Mouse (Mus musculus): ENCODE measurements around the gene Olfr963. TPM values are rescaled to one million over a fixed set of nuclear protein-coding genes. Genes with fewer than 3 reads are reported as not detected.

Olfr963 gene
- polyA plus RNA-seq, 1 experiment from 2014 or later: not detected

GRCm38 (mm10) chr9:39644785-39645184 is 22.2 kb upstream of the Olfr963 start, which contains the start of gene Olfr961:
Olfr961 (plus strand) TSS chr9:39645085.
- no peak within 1 kb of the TSS for H3K4me3 ChIP-seq (ENCODE audit: low read depth, low read length)
- no peak for ATAC-seq (ENCODE audit: low FRiP score, low TSS enrichment)
- DNase-seq (ENCODE audit: low spot score): no peak
- no peaks in the 10 kb centered on the region for H3K4me1 ChIP-seq (replicated peaks; ENCODE audit: control insufficient read depth, insufficient read depth)
- H3K9me3 ChIP-seq (ENCODE audit: control insufficient read depth, low read length): no peaks in the 10 kb centered on the region
- no peaks in the 10 kb centered on the region for H3K27me3 ChIP-seq (ENCODE audit: control insufficient read depth, insufficient read depth, low read length)
- no peaks in the 10 kb centered on the region for H3K36me3 ChIP-seq (ENCODE audit: control insufficient read depth, insufficient read depth, low read length)
- TF ChIP-seq EP300 (optimal IDR thresholded peaks at IDR 0.05) (no peak), CTCF (IDR thresholded peaks at IDR 0.05; ENCODE audit: low read depth) (no peak)
- H3K27ac ChIP-seq (replicated peaks): no peak within 1 kb of the TSS
- no peak within 1 kb of the TSS for H3K9ac ChIP-seq (ENCODE audit: low read length)
- no peak within 1 kb of the TSS for H3K4me2 ChIP-seq (replicated peaks; ENCODE audit: low read depth)

- ATAC-seq (ENCODE audit: low FRiP score, low TSS enrichment): no peak
- Histone ChIP-seq H3K27ac (replicated peaks) (no peak overlapping the region), H3K27me3 (ENCODE audit: control insufficient read depth, insufficient read depth, low read length) (no peaks in the 10 kb centered on the region), H3K36me3 (ENCODE audit: control insufficient read depth, insufficient read depth, low read length) (no peaks in the 10 kb centered on the region), H3K4me3 (ENCODE audit: low read depth, low read length) (no peak overlapping the region), H3K9me3 (ENCODE audit: control insufficient read depth, low read length) (no peaks in the 10 kb centered on the region), H3K4me2 (replicated peaks; ENCODE audit: low read depth) (no peak overlapping the region), H3K9ac (ENCODE audit: low read length) (no peak overlapping the region), H3K4me1 (replicated peaks; ENCODE audit: control insufficient read depth, insufficient read depth) (no peaks in the 10 kb centered on the region)
- 83% methylated on average over 4 of the region's 4 CpGs for WGBS
- no peak for DNase-seq (ENCODE audit: low spot score)
- TF ChIP-seq CTCF (IDR thresholded peaks at IDR 0.05; ENCODE audit: low read depth) (no peak), EP300 (optimal IDR thresholded peaks at IDR 0.05) (no peak)
Measured at GRCm38 (mm10) chr9:39647382-39647781, 19.6 kb upstream of the Olfr963 start.

- no peaks in the 10 kb centered on the region for H3K9me3 ChIP-seq (ENCODE audit: control insufficient read depth, low read length)
- H3K4me1 ChIP-seq (replicated peaks; ENCODE audit: control insufficient read depth, insufficient read depth): no peaks in the 10 kb centered on the region
- no peak for TF ChIP-seq EP300 (optimal IDR thresholded peaks at IDR 0.05)
- no peak for TF ChIP-seq CTCF (IDR thresholded peaks at IDR 0.05; ENCODE audit: low read depth)
- no peak for DNase-seq (ENCODE audit: low spot score)
- H3K4me3 ChIP-seq (ENCODE audit: low read depth, low read length): no peak overlapping the region
- no peak for ATAC-seq (ENCODE audit: low FRiP score, low TSS enrichment)
- no peak overlapping the region for H3K4me2 ChIP-seq (replicated peaks; ENCODE audit: low read depth)
- H3K9ac ChIP-seq (ENCODE audit: low read length): no peak overlapping the region
- WGBS: 60% methylated on average over 6 of the region's 6 CpGs
- H3K27me3 ChIP-seq (ENCODE audit: control insufficient read depth, insufficient read depth, low read length): no peaks in the 10 kb centered on the region
- H3K27ac ChIP-seq (replicated peaks): no peak overlapping the region
- H3K36me3 ChIP-seq (ENCODE audit: control insufficient read depth, insufficient read depth, low read length): no peaks in the 10 kb centered on the region
Measured at GRCm38 (mm10) chr9:39654756-39655396, 12.1 kb upstream of the Olfr963 start.

GRCm38 (mm10) chr9:39669723-39670122 is 2.7 kb downstream of the Olfr963 start:
- no peak for TF ChIP-seq CTCF (IDR thresholded peaks at IDR 0.05; ENCODE audit: low read depth)
- no peak for TF ChIP-seq EP300 (optimal IDR thresholded peaks at IDR 0.05)
- 71% methylated on average over 2 of the region's 2 CpGs for WGBS

GRCm38 (mm10) chr9:39674820-39675219 is 7.8 kb downstream of the Olfr963 start:
- no peak for ATAC-seq (ENCODE audit: low FRiP score, low TSS enrichment)
- DNase-seq (ENCODE audit: low spot score): no peak

More at GRCm38 (mm10) chr9:39669723-39670122, 2.7 kb downstream of the Olfr963 start:
- no peaks in the 10 kb centered on the region for H3K36me3 ChIP-seq (ENCODE audit: control insufficient read depth, insufficient read depth, low read length)
- no peak overlapping the region for H3K9ac ChIP-seq (ENCODE audit: low read length)
- ATAC-seq (ENCODE audit: low FRiP score, low TSS enrichment): no peak
- no peaks in the 10 kb centered on the region for H3K9me3 ChIP-seq (ENCODE audit: control insufficient read depth, low read length)
- no peak overlapping the region for H3K4me2 ChIP-seq (replicated peaks; ENCODE audit: low read depth)
- H3K27me3 ChIP-seq (ENCODE audit: control insufficient read depth, insufficient read depth, low read length): no peaks in the 10 kb centered on the region
- H3K4me3 ChIP-seq (ENCODE audit: low read depth, low read length): no peak overlapping the region
- DNase-seq (ENCODE audit: low spot score): no peak
- H3K4me1 ChIP-seq (replicated peaks; ENCODE audit: control insufficient read depth, insufficient read depth): no peaks in the 10 kb centered on the region
- no peak overlapping the region for H3K27ac ChIP-seq (replicated peaks)

GRCm38 (mm10) chr9:39678557-39678956 is 11.6 kb downstream of the Olfr963 start:
- ATAC-seq (ENCODE audit: low FRiP score, low TSS enrichment): no peak
- Histone ChIP-seq H3K9me3 (ENCODE audit: control insufficient read depth, low read length) (no peaks in the 10 kb centered on the region), H3K4me1 (replicated peaks; ENCODE audit: control insufficient read depth, insufficient read depth) (no peaks in the 10 kb centered on the region), H3K4me3 (ENCODE audit: low read depth, low read length) (no peak overlapping the region), H3K4me2 (replicated peaks; ENCODE audit: low read depth) (no peak overlapping the region), H3K9ac (ENCODE audit: low read length) (no peak overlapping the region), H3K27me3 (ENCODE audit: control insufficient read depth, insufficient read depth, low read length) (no peaks in the 10 kb centered on the region), H3K36me3 (ENCODE audit: control insufficient read depth, insufficient read depth, low read length) (no peaks in the 10 kb centered on the region), H3K27ac (replicated peaks) (no peak overlapping the region)
- no peak for TF ChIP-seq EP300 (optimal IDR thresholded peaks at IDR 0.05)
- TF ChIP-seq CTCF (IDR thresholded peaks at IDR 0.05; ENCODE audit: low read depth): no peak
- 89% methylated on average over 2 of the region's 2 CpGs for WGBS
- no peak for DNase-seq (ENCODE audit: low spot score)

More at GRCm38 (mm10) chr9:39674820-39675219, 7.8 kb downstream of the Olfr963 start:
- WGBS: 72% methylated on average over 2 of the region's 2 CpGs
- no peak overlapping the region for H3K4me3 ChIP-seq (ENCODE audit: low read depth, low read length)
- H3K9me3 ChIP-seq (ENCODE audit: control insufficient read depth, low read length): no peaks in the 10 kb centered on the region
- no peak overlapping the region for H3K9ac ChIP-seq (ENCODE audit: low read length)
- H3K4me1 ChIP-seq (replicated peaks; ENCODE audit: control insufficient read depth, insufficient read depth): no peaks in the 10 kb centered on the region
- H3K27me3 ChIP-seq (ENCODE audit: control insufficient read depth, insufficient read depth, low read length): no peaks in the 10 kb centered on the region
- no peak overlapping the region for H3K27ac ChIP-seq (replicated peaks)
- H3K4me2 ChIP-seq (replicated peaks; ENCODE audit: low read depth): no peak overlapping the region
- TF ChIP-seq CTCF (IDR thresholded peaks at IDR 0.05; ENCODE audit: low read depth) (no peak), EP300 (optimal IDR thresholded peaks at IDR 0.05) (no peak)
- H3K36me3 ChIP-seq (ENCODE audit: control insufficient read depth, insufficient read depth, low read length): no peaks in the 10 kb centered on the region

All from stomach, postnatal 0 days (tissue).